Mouse (Mus musculus) layer of hippocampus, adult 11-12 months (tissue): Measurements from ENCODE around the gene Scgb1a1.
"Not testable (repeated sequence)": the region's sequence is repeated elsewhere in the genome, so short reads cannot be mapped to it uniquely, and the experiment has no call there.

ENCODE experiments used
- DNase-seq: peaks from one replicate; pipeline ENCODE4 v3.0.0; 2022; ENCODE audit warnings: low spot score

Scgb1a1 gene

GRCm38 (mm10) chr19:9087821-9088220 is at the start of gene Scgb1a1:
Gene Scgb1a1 (minus strand): TSS chr19:9087958.
- no peak for DNase-seq

DNA sequence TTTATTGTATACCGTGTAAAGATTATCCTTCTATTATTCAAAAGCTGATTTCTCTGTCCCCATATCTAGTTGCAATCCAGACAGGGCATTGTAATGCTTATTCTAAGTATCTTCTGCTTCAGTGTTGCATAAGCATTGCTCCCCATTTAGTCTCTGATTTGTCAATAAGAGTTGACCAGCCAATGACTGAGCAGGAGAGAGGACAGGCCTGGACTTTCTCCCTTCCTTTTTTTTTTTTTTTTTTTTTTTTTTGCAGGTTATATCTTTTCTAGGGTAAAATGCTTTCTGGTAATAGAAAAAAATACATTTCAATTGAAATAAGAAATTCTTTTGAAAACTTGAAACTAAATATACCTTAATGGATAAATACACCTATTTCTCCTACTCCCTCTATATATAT is 49.4 kb upstream of the Scgb1a1 start:
- DNase-seq, result no peak

GRCm38 (mm10) chr19:9135512-9136331 is 48.0 kb upstream of the Scgb1a1 start, which contains the start of gene Asrgl1:
Gene Asrgl1 (minus strand): TSS chr19:9135636.
- peak; percentile 92 for DNase-seq

GRCm38 (mm10) chr19:9134746-9135511 is 47.2 kb upstream of the Scgb1a1 start:
- DNase-seq, result peak; percentile 25

DNA sequence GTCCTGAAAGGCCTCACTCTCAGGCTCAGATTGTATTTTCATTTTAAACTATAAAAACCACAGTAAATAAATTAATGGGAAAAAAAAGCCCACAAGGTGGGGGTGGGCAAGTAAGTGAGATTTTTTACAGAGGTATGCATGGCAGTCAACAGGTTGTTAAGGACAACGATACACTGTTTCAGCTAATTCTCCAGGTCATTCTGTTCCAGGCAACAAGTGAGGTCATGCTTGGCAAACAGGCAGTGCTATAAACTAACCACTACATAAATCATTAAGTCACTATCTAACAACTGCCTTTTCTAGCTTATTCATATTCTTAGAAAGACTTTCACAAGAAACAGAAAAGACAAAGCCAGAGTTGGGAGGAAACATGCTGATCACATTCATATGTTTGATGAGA is 42.2 kb upstream of the Scgb1a1 start:
- DNase-seq, result no peak

DNA sequence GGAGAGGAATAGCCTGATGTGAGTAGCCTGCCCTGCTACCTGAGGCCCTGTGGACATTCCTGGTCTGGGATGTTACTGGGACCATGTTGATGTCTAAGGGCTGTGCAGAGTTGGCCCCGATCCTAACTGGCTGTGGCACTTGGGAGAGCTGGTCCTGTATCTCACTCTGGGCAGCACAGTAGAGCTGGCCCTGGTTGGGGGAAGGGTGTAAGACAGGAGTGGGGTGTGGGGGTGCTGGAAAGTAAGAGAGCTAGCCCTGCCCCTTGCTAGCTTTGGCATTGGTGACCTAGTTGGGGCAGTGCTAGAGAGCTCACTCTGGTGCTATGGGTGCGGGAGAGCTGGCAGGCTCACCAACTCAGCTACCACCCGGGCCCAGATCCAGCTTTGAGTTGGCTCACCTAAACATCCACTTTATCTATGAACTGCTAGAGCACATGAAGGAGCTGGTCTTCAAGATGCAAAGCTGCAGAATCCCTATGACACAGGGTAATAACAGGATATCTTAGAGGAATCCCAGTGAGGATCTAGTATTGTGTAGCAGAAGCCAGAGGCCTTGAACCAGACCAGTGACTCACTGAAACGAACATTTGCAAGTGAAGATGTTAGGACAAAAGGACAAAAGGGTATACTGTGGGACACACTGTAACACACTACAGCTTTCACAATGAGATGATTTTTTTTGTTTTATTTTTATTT is 40.9 kb upstream of the Scgb1a1 start:
- DNase-seq, result no peak

- not testable (repeated sequence) for DNase-seq
These were observed 36.2 kb upstream of the Scgb1a1 start for GRCm38 (mm10) chr19:9123986-9124385.

DNA sequence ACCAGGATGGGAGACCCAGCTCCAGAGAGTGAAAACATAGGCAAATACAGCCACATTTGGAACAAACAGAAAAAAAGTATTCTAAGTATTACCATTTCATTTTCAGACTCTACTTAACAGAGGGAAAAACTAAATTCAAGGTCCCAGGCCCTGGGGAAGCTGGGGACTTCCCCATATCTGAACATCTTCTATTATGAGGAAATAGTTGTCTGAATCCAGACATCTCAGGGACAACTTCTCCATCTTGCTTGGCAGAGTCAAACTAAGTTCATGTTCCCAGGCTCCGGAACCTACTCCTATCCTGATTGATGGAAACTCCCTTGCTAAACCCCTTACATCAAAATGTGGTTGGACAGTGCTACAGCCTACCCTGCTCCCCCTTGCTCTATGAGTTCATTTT is 34.6 kb upstream of the Scgb1a1 start:
- DNase-seq, result no peak

GRCm38 (mm10) chr19:9119655-9120425 is 32.1 kb upstream of the Scgb1a1 start:
- DNase-seq, result no peak

GRCm38 (mm10) chr19:9117275-9117674 is 29.5 kb upstream of the Scgb1a1 start:
- no peak for DNase-seq

- no peak for DNase-seq
These were observed 28.5 kb upstream of the Scgb1a1 start for GRCm38 (mm10) chr19:9116268-9116667.

GRCm38 (mm10) chr19:9112043-9112442 is 24.3 kb upstream of the Scgb1a1 start:
- no peak for DNase-seq

GRCm38 (mm10) chr19:9110182-9110869 is 22.6 kb upstream of the Scgb1a1 start:
- DNase-seq, result peak; percentile 67

GRCm38 (mm10) chr19:9108536-9108935 is 20.8 kb upstream of the Scgb1a1 start:
- no peak for DNase-seq

- no peak for DNase-seq
These were observed 19.6 kb upstream of the Scgb1a1 start for GRCm38 (mm10) chr19:9107379-9107755.

GRCm38 (mm10) chr19:9106751-9107378 is 19.1 kb upstream of the Scgb1a1 start:
- no peak for DNase-seq

DNA sequence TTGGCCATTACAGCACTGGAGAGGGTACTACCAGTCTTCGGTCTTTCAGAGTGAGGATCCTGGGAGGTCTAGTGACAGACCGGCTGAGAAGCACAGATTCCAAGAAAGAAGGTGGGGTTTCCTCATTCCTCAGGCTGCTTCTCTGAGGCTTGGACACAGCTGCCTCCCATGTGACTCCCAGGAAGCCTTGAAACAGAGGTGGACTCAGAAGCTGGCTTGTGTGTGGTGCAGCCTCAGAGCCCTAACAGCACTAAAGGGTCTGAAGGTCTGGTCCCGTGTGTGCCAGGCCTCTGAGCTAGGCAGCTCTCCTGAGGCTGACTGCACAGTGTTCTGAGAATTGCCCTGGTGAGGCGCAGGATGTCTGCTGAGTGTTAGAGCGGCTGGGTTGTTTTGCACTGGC is 18.3 kb upstream of the Scgb1a1 start:
- no peak for DNase-seq

GRCm38 (mm10) chr19:9105101-9105685 is 17.4 kb upstream of the Scgb1a1 start:
- no peak for DNase-seq

DNA sequence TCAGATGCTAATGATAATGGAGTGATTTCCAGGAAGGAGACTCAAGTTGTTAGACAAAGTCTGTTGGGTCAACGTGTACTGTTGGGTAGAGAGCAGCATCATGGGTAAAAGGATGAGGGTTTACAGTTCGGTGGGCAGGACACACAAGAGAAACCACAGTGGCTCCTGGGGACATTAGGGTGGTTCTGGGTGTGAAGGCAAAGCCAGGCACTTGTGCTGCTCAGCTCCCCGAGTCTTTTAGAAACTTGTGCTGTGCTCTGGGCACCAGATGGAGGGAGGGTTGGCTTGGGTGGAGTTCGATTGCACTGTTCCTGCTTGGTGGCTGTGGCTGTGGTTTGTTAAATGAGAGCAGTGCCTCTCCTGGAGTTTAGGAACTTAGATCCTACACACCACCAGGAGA is 16.2 kb upstream of the Scgb1a1 start:
- DNase-seq, result no peak

- no peak for DNase-seq
These were observed 13.3 kb upstream of the Scgb1a1 start for GRCm38 (mm10) chr19:9101062-9101457.
